Mouse (Mus musculus) limb, embryonic 11.5 days (tissue): ENCODE measurements at regions not wholly inside any gene's neighbourhood (a gene's known extent, or its start where the extent isn't known, plus 50 kb on each side); places are given as distances from the start of the nearest gene placed in this dataset.

ENCODE experiments used
- ATAC-seq: fragments of 200-750 bp; cut with Nextera tagmentation; 2 replicates; pipeline ENCODE4 v1.8.0; 2017; ENCODE audit warnings: low read depth; ENCODE audit not compliant: insufficient number of reproducible peaks, low FRiP score, low TSS enrichment
- DNase-seq: peaks from one replicate; pipeline ENCODE4 v3.0.0-alpha.2; 2015; ENCODE audit warnings: low spot score
- H3K27ac ChIP-seq: fragments of 300-500 bp; sonication (generic); replicated peaks from 2 replicates; pipeline ENCODE4 v1.5.1; 2014; ENCODE audit warnings: low read depth, mild to moderate bottlenecking, low read length
- H3K27me3 ChIP-seq: fragments of 300-500 bp; sonication (generic); 2 replicates; pipeline ENCODE4 v1.6.1; 2014; ENCODE audit warnings: mild to moderate bottlenecking, low read length, mixed read lengths; ENCODE audit not compliant: control insufficient read depth, insufficient read depth
- H3K36me3 ChIP-seq: fragments of 300-500 bp; sonication (generic); 2 replicates; pipeline ENCODE4 v1.6.1; 2014; ENCODE audit warnings: mild to moderate bottlenecking, low read length, moderate library complexity, mixed read lengths; ENCODE audit not compliant: control insufficient read depth, insufficient read depth
- H3K4me1 ChIP-seq: fragments of 300-500 bp; sonication (generic); 2 replicates; pipeline ENCODE4 v1.6.1; 2014; ENCODE audit warnings: low read length, mixed read lengths; ENCODE audit not compliant: control insufficient read depth, insufficient read depth
- H3K4me2 ChIP-seq: fragments of 300-500 bp; sonication (generic); 2 replicates; pipeline ENCODE4 v1.6.1; 2014; ENCODE audit warnings: low read depth, mild to moderate bottlenecking, moderate library complexity; ENCODE audit not compliant: severe bottlenecking
- H3K4me3 ChIP-seq: fragments of 300-500 bp; sonication (generic); 2 replicates; pipeline ENCODE4 v1.5.1; 2014; ENCODE audit warnings: low read depth, low read length
- H3K9ac ChIP-seq: fragments of 300-500 bp; sonication (generic); 2 replicates; pipeline ENCODE4 v1.6.1; 2014; ENCODE audit warnings: mild to moderate bottlenecking, low read length
- H3K9me3 ChIP-seq: fragments of 300-500 bp; sonication (generic); 2 replicates; pipeline ENCODE4 v1.6.1; 2016; ENCODE audit warnings: low read length; ENCODE audit not compliant: control insufficient read depth
- WGBS: fragments of 180-500 bp; shearing (Covaris S2); extraction: QIAGEN DNeasy Blood & Tissue Kit; methylation state at CpG from one replicate; pipeline ENCODE4 v1.1.7; 2014; 5-methylcytosine and 5-hydroxymethylcytosine counted together

DNA sequence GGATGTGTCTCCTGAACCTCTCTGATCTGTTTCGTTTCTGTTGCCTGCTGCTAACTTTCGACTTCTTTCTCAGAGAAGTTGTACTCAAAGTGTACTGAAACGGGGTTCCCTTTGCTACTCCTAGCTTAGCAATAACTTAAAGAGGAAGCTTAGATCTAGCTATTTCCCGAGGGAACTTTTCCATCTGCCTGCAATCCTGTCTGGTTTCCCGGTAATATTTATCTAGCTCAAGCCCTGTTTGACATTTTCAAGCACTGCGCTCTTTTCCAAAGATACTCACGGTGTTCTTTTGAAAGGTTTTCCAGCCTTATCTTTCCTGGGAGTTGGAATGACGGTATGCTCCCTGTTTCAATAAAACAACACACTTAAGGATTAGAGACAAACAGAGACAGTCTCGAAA, 122.1 kb downstream of the Alg10b start:
- Histone ChIP-seq H3K9ac (no peak overlapping the region), H3K4me3 (no peak overlapping the region), H3K4me2 (no peak overlapping the region), H3K27me3 (no peaks in the 10 kb centered on the region), H3K9me3 (no peaks in the 10 kb centered on the region), H3K36me3 (no peaks in the 10 kb centered on the region), H3K4me1 (no peaks in the 10 kb centered on the region; the same call in 1 of the 2 replicates), H3K27ac (no peak overlapping the region)
- DNase-seq = no peak
- WGBS = 72% methylated on average over 9 of the region's 9 CpGs
- no peak for ATAC-seq

GRCm38 (mm10) chr15:90346757-90347156, 122.6 kb downstream of the Alg10b start:
- Histone ChIP-seq H3K36me3 (no peaks in the 10 kb centered on the region), H3K27ac (no peak overlapping the region), H3K4me2 (no peak overlapping the region), H3K9me3 (no peaks in the 10 kb centered on the region), H3K27me3 (no peaks in the 10 kb centered on the region), H3K4me1 (no peaks in the 10 kb centered on the region; the same call in 1 of the 2 replicates), H3K4me3 (no peak overlapping the region), H3K9ac (no peak overlapping the region)
- DNase-seq (no peak), ATAC-seq (no peak)
- WGBS = 81% methylated on average over 9 of the region's 9 CpGs

DNA sequence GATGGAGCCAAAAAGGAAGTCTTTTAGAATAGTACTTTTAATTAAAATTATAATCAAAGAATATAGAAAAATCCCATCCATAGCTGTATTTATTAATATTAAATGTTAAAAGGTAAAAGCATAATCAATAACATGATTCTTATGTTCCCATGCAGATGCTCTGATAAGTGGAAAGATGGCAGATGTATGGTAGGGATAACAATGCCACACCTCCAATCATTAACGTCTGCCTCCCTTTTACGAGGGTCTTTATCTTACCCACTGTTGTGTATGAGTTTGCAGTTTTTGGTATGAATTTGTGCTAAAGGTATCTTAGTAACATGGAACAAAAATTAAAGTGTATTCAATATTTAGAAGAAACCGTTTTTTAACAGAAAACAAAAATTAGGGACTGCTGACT, 127.8 kb downstream of the Alg10b start:
- no peak overlapping the region for H3K4me3 ChIP-seq
- no peaks in the 10 kb centered on the region for H3K9me3 ChIP-seq
- H3K36me3 ChIP-seq = no peaks in the 10 kb centered on the region
- no peak for DNase-seq
- no peak overlapping the region for H3K4me2 ChIP-seq
- WGBS = 80% methylated on average over 3 of the region's 3 CpGs
- H3K4me1 ChIP-seq = no peaks in the 10 kb centered on the region
- H3K27me3 ChIP-seq = no peaks in the 10 kb centered on the region
- H3K27ac ChIP-seq = no peak overlapping the region
- ATAC-seq = no peak
- H3K9ac ChIP-seq = no peak overlapping the region

DNA sequence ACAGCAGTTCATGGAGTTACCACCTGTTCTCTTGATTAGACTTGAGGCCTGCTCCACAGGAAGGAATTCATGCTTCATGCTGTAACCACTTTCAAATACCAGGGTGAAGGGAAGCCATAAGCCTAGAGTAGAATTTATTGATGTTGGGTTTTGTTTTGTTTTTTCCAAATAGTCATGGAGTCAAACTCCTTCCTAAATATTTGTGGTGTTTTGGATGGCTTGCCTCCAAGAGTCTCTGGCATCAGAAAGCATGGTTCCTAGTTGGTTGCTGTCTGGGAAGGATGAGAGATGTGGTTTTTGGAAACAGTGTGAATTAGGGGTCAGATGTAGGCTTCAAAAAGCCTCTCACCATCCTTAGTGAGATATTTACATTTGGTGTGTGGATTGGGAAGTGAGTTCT, 141.5 kb downstream of the Alg10b start:
- H3K27ac ChIP-seq = no peak overlapping the region
- no peak overlapping the region for H3K4me3 ChIP-seq
- no peaks in the 10 kb centered on the region for H3K4me1 ChIP-seq
- no peak overlapping the region for H3K9ac ChIP-seq
- no peak for DNase-seq
- H3K36me3 ChIP-seq = no peaks in the 10 kb centered on the region
- H3K9me3 ChIP-seq = no peaks in the 10 kb centered on the region
- H3K4me2 ChIP-seq = no peak overlapping the region
- ATAC-seq = no peak
- H3K27me3 ChIP-seq = no peaks in the 10 kb centered on the region

DNA sequence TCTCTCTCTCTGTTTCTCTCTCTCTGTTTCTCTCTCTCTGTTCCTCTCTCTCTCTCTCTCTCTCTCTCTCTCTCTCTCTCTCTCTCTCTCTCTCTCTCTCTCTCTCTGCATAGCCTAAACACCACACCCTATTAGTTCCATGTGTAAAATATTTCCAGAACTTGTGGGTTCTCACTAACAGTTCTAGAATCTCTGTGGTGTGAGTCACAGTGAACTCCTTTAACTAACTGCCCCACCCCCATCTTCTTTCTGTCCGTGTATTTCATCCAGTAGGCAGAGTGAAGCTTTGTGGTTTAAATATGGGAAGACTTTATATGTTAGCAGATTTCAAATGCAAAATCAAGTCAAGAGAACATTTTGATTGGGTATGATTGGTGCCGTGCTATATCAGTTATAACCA, 153.8 kb downstream of the Alg10b start:
- no peaks in the 10 kb centered on the region for H3K9me3 ChIP-seq
- DNase-seq (no peak), ATAC-seq (no peak)
- H3K9ac ChIP-seq = no peak overlapping the region
- no peak overlapping the region for H3K27ac ChIP-seq
- no peak overlapping the region for H3K4me3 ChIP-seq
- no peak overlapping the region for H3K4me2 ChIP-seq
- WGBS = 85% methylated on average over 2 of the region's 2 CpGs
- no peaks in the 10 kb centered on the region for H3K27me3 ChIP-seq
- H3K36me3 ChIP-seq = no peaks in the 10 kb centered on the region
- H3K4me1 ChIP-seq = no peaks in the 10 kb centered on the region

- no peak for ATAC-seq
- Histone ChIP-seq H3K27ac (no peak overlapping the region), H3K4me2 (no peak overlapping the region), H3K9me3 (no peaks in the 10 kb centered on the region), H3K4me1 (no peaks in the 10 kb centered on the region), H3K4me3 (no peak overlapping the region), H3K36me3 (no peaks in the 10 kb centered on the region), H3K27me3 (no peaks in the 10 kb centered on the region), H3K9ac (no peak overlapping the region)
- 91% methylated on average over 3 of the region's 3 CpGs for WGBS
- no peak for DNase-seq
Measured at GRCm38 (mm10) chr15:90396961-90397360, 172.8 kb downstream of the Alg10b start.

DNA sequence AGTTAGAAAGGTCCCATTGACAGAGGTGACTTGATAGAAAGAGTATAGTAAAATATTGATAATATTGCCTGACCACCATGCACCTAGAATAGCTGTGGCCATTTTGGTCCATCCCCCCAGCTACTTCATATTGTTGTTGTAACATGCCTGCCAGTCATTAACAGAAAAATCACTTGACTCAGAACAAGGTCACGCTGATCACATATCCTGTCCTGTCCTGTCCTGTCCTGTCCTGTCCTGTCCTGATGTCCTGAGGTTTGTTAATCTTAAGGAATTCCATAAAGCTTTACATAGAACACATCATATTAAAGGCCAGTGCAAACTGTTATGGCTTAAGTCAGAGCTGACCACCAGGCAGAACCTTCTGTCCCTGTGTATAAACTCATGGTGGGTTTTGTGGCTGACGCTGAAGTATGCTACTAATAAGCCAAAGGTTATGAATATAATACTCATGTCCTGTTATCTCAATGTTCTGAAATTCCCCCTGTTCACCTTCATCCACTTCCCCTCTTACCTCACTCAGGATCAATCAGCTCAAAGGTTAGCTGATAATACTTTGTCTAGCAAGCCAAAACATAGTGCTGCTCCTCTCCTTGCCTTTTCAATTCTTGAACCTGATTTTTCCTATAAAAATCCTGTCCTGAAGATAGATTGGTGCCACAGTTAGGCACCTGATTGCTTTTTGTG, 173.7 kb downstream of the Alg10b start:
- DNase-seq (no peak), ATAC-seq (no peak)
- no peaks in the 10 kb centered on the region for H3K27me3 ChIP-seq
- H3K27ac ChIP-seq = no peak overlapping the region
- no peaks in the 10 kb centered on the region for H3K36me3 ChIP-seq
- 91% methylated on average over 2 of the region's 2 CpGs for WGBS
- H3K4me3 ChIP-seq = no peak overlapping the region
- H3K4me2 ChIP-seq = no peak overlapping the region
- no peak overlapping the region for H3K9ac ChIP-seq
- H3K4me1 ChIP-seq = no peaks in the 10 kb centered on the region
- H3K9me3 ChIP-seq = no peaks in the 10 kb centered on the region

DNA sequence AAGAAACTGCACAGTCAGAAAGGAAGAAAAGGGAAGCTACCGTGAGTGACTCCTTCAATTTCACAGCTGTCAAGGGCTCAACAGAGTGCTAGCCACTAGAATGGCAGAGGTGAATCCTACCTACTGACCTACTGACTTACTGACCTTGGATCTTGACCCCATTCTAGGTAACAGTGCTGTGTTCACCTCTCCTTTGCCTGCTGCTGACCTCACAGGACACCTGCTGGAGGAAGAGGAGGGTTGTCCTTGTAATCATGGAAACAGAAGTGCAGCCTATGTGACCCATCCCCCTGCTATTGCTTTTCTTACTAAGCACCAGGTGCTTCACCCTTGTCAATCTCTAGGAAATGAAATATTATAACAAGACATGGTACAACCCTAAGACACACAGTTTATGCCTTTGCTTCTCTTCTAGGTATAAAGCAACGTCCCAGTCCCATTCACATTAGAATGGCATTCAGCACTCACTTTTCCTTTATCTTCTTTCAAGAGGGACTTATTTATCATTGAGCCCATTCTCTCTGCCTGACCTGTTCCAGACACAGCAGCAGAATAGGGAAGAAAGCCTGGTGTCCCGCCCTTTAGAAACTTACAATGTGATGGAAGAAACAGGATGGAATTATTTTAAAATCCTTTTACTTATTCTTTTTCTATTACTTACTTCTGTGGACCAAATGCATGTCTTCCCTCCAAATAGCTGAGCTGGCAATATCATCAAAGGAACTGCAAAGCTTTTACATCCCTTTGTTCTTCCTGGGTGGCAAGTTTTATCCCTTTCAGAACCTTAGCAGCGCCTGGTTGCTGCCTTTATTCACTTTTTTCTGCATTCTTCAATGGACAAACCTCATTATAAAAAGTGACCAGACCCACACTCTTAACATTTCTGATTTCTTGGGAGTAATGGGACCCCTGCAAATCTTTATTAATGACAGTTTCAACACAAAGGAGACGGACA, 176.5 kb downstream of the Alg10b start:
- DNase-seq = no peak
- ATAC-seq = no peak
- Histone ChIP-seq H3K9ac (no peak overlapping the region), H3K27me3 (no peaks in the 10 kb centered on the region), H3K27ac (no peak overlapping the region), H3K4me2 (no peak overlapping the region), H3K36me3 (no peaks in the 10 kb centered on the region), H3K9me3 (no peaks in the 10 kb centered on the region), H3K4me3 (no peak overlapping the region), H3K4me1 (no peaks in the 10 kb centered on the region)
- WGBS = 44% methylated on average over 5 of the region's 5 CpGs
